Mouse (Mus musculus) hematopoietic multipotent progenitor cell, adult 10-12 weeks (in vitro differentiated cells): ENCODE data around the gene Filip1l. TPM values are rescaled to one million over a fixed set of nuclear protein-coding genes. Genes with fewer than 3 reads are reported as not detected.

Source experiments
- polyA plus RNA-seq: library from polyadenylated mRNA; stranded (reverse); fragments of >175 nt; gene quantifications from 2 replicates; pipeline ENCODE4 v1.2.3, GENCODE M21; 2012; ENCODE audit warnings: low replicate concordance

The Filip1l gene
- 20.2 and 35.5 TPM in 2 replicates for polyA plus RNA-seq

GRCm38 (mm10) chr16:57352751-57353150 lies at the start of gene Filip1l:
TSS of gene Filip1l (plus strand) at chr16:57353093.

GRCm38 (mm10) chr16:57606444-57607227 lies 253.7 kb downstream of the Filip1l start, which contains the start of gene Cmss1:
TSS of gene Cmss1 (minus strand) at chr16:57606864.

Other genes starting within 250 kb of the Filip1l start
- gene Tomm70a, start 231.4 kb upstream of the Filip1l start, polyA plus RNA-seq, result 17.6 and 28.9 TPM in 2 replicates
- gene Nit2, start 185.8 kb upstream of the Filip1l start, polyA plus RNA-seq, result 0.88 and 5.0 TPM in 2 replicates
- gene Tbc1d23, start 121.6 kb upstream of the Filip1l start, polyA plus RNA-seq, result 1.8 and 2.8 TPM in 2 replicates
- gene Tmem30c, start 60.2 kb upstream of the Filip1l start, polyA plus RNA-seq, result not detected in 2 replicates